Mouse (Mus musculus): ENCODE results near the gene Higd2a. TPM values are rescaled to one million over a fixed set of nuclear protein-coding genes. Genes with fewer than 3 reads are reported as not detected.

Gene Higd2a
- polyA plus RNA-seq, 1 experiment from 2014 or later = 167 TPM

- WGBS = under 1% methylated on average over 53 of the region's 55 CpGs
- peak within 1 kb of the TSS; percentile 85 for H3K4me2 ChIP-seq (replicated peaks; ENCODE audit: low read depth, low read length)
Measured at GRCm38 (mm10) chr13:54574854-54575481, 15.0 kb upstream of the Higd2a start, which contains the start of gene Arl10. Arl10 (plus strand) TSS chr13:54575015.

GRCm38 (mm10) chr13:54575489-54575888, 14.5 kb upstream of the Higd2a start:
- 6% methylated on average over 19 of the region's 19 CpGs for WGBS
- H3K36me3 ChIP-seq (ENCODE audit: control insufficient read depth, insufficient read depth, low read length) = no peaks in the 10 kb centered on the region
- H3K9ac ChIP-seq (ENCODE audit: low read depth, low read length) = peak overlapping the region; percentile 92
- H3K9me3 ChIP-seq (ENCODE audit: control insufficient read depth, low read length) = no peaks in the 10 kb centered on the region
- H3K4me2 ChIP-seq (replicated peaks; ENCODE audit: low read depth, low read length) = peak overlapping the region; percentile 85
- no peak for DNase-seq (ENCODE audit: low spot score)
- peak; percentile 26; the same call in 1 of the 2 replicates for ATAC-seq (ENCODE audit: low FRiP score)
- H3K4me1 ChIP-seq (replicated peaks; ENCODE audit: control insufficient read depth, insufficient read depth, low read length) = no peaks in the 10 kb centered on the region
- H3K27me3 ChIP-seq (ENCODE audit: control insufficient read depth, insufficient read depth, low read length) = no peaks in the 10 kb centered on the region
- H3K4me3 ChIP-seq (ENCODE audit: low read depth, low read length) = peak overlapping the region; percentile 94
- H3K27ac ChIP-seq (ENCODE audit: low read depth, low read length) = peak overlapping the region; percentile 72

More at GRCm38 (mm10) chr13:54574854-54575481, 15.0 kb upstream of the Higd2a start, which contains the start of gene Arl10:
- DNase-seq (ENCODE audit: low spot score) = peak; percentile 88
- Histone ChIP-seq H3K9me3 (ENCODE audit: control insufficient read depth, low read length) (no peaks in the 10 kb centered on the region), H3K9ac (ENCODE audit: low read depth, low read length) (peak within 1 kb of the TSS; percentile 92), H3K4me1 (replicated peaks; ENCODE audit: control insufficient read depth, insufficient read depth, low read length) (no peaks in the 10 kb centered on the region), H3K4me3 (ENCODE audit: low read depth, low read length) (peak within 1 kb of the TSS; percentile 94), H3K27ac (ENCODE audit: low read depth, low read length) (peak within 1 kb of the TSS; percentile 72), H3K27me3 (ENCODE audit: control insufficient read depth, insufficient read depth, low read length) (no peaks in the 10 kb centered on the region), H3K36me3 (ENCODE audit: control insufficient read depth, insufficient read depth, low read length) (no peaks in the 10 kb centered on the region)
- ATAC-seq (ENCODE audit: low FRiP score) = peak; percentile 94

- H3K4me2 ChIP-seq (replicated peaks; ENCODE audit: low read depth, low read length) = no peak overlapping the region
- H3K4me3 ChIP-seq (ENCODE audit: low read depth, low read length) = no peak overlapping the region
- no peaks in the 10 kb centered on the region for H3K27me3 ChIP-seq (ENCODE audit: control insufficient read depth, insufficient read depth, low read length)
- H3K9me3 ChIP-seq (ENCODE audit: control insufficient read depth, low read length) = no peaks in the 10 kb centered on the region
- ATAC-seq (ENCODE audit: low FRiP score) (no peak), DNase-seq (ENCODE audit: low spot score) (no peak)
- 83% methylated on average over 21 of the region's 21 CpGs for WGBS
- no peak overlapping the region for H3K9ac ChIP-seq (ENCODE audit: low read depth, low read length)
- no peak overlapping the region for H3K27ac ChIP-seq (ENCODE audit: low read depth, low read length)
- no peaks in the 10 kb centered on the region for H3K36me3 ChIP-seq (ENCODE audit: control insufficient read depth, insufficient read depth, low read length)
- no peaks in the 10 kb centered on the region for H3K4me1 ChIP-seq (replicated peaks; ENCODE audit: control insufficient read depth, insufficient read depth, low read length)
Measured at GRCm38 (mm10) chr13:54577652-54578507, 12.1 kb upstream of the Higd2a start.

- Histone ChIP-seq H3K9me3 (ENCODE audit: control insufficient read depth, low read length) (no peaks in the 10 kb centered on the region), H3K9ac (ENCODE audit: low read depth, low read length) (no peak overlapping the region), H3K4me3 (ENCODE audit: low read depth, low read length) (no peak overlapping the region), H3K36me3 (ENCODE audit: control insufficient read depth, insufficient read depth, low read length) (no peaks in the 10 kb centered on the region), H3K27me3 (ENCODE audit: control insufficient read depth, insufficient read depth, low read length) (no peaks in the 10 kb centered on the region), H3K27ac (ENCODE audit: low read depth, low read length) (no peak overlapping the region), H3K4me2 (replicated peaks; ENCODE audit: low read depth, low read length) (no peak overlapping the region), H3K4me1 (replicated peaks; ENCODE audit: control insufficient read depth, insufficient read depth, low read length) (no peaks in the 10 kb centered on the region)
- WGBS = 91% methylated on average over 2 of the region's 2 CpGs
- ATAC-seq (ENCODE audit: low FRiP score) = no peak
- no peak for DNase-seq (ENCODE audit: low spot score)
Measured at GRCm38 (mm10) chr13:54581385-54581784, 8.6 kb upstream of the Higd2a start.

GRCm38 (mm10) chr13:54582126-54582525, 7.9 kb upstream of the Higd2a start:
- Histone ChIP-seq H3K4me1 (replicated peaks; ENCODE audit: control insufficient read depth, insufficient read depth, low read length) (no peaks in the 10 kb centered on the region), H3K4me2 (replicated peaks; ENCODE audit: low read depth, low read length) (no peak overlapping the region), H3K36me3 (ENCODE audit: control insufficient read depth, insufficient read depth, low read length) (no peaks in the 10 kb centered on the region), H3K9me3 (ENCODE audit: control insufficient read depth, low read length) (no peaks in the 10 kb centered on the region), H3K4me3 (ENCODE audit: low read depth, low read length) (no peak overlapping the region), H3K9ac (ENCODE audit: low read depth, low read length) (no peak overlapping the region), H3K27me3 (ENCODE audit: control insufficient read depth, insufficient read depth, low read length) (no peaks in the 10 kb centered on the region), H3K27ac (ENCODE audit: low read depth, low read length) (no peak overlapping the region)
- WGBS = 87% methylated on average over 10 of the region's 10 CpGs
- DNase-seq (ENCODE audit: low spot score) (no peak), ATAC-seq (ENCODE audit: low FRiP score) (no peak)

- no peaks in the 10 kb centered on the region for H3K36me3 ChIP-seq (ENCODE audit: control insufficient read depth, insufficient read depth, low read length)
- H3K4me1 ChIP-seq (replicated peaks; ENCODE audit: control insufficient read depth, insufficient read depth, low read length) = no peaks in the 10 kb centered on the region
- H3K9ac ChIP-seq (ENCODE audit: low read depth, low read length) = no peak overlapping the region
- no peak overlapping the region for H3K4me2 ChIP-seq (replicated peaks; ENCODE audit: low read depth, low read length)
- H3K4me3 ChIP-seq (ENCODE audit: low read depth, low read length) = no peak overlapping the region
- no peak overlapping the region for H3K27ac ChIP-seq (ENCODE audit: low read depth, low read length)
- 88% methylated on average over 5 of the region's 5 CpGs for WGBS
- ATAC-seq (ENCODE audit: low FRiP score) = no peak
- H3K27me3 ChIP-seq (ENCODE audit: control insufficient read depth, insufficient read depth, low read length) = no peaks in the 10 kb centered on the region
- no peak for DNase-seq (ENCODE audit: low spot score)
- H3K9me3 ChIP-seq (ENCODE audit: control insufficient read depth, low read length) = no peaks in the 10 kb centered on the region
Measured at GRCm38 (mm10) chr13:54582860-54583259, 7.1 kb upstream of the Higd2a start.

- no peak overlapping the region for H3K27ac ChIP-seq (ENCODE audit: low read depth, low read length)
- no peaks in the 10 kb centered on the region for H3K9me3 ChIP-seq (ENCODE audit: control insufficient read depth, low read length)
- DNase-seq (ENCODE audit: low spot score) (no peak), ATAC-seq (ENCODE audit: low FRiP score) (no peak)
- H3K36me3 ChIP-seq (ENCODE audit: control insufficient read depth, insufficient read depth, low read length) = no peaks in the 10 kb centered on the region
- no peaks in the 10 kb centered on the region for H3K27me3 ChIP-seq (ENCODE audit: control insufficient read depth, insufficient read depth, low read length)
- no peaks in the 10 kb centered on the region for H3K4me1 ChIP-seq (replicated peaks; ENCODE audit: control insufficient read depth, insufficient read depth, low read length)
- no peak overlapping the region for H3K4me3 ChIP-seq (ENCODE audit: low read depth, low read length)
- WGBS = 93% methylated on average over 11 of the region's 11 CpGs
- H3K4me2 ChIP-seq (replicated peaks; ENCODE audit: low read depth, low read length) = no peak overlapping the region
- no peak overlapping the region for H3K9ac ChIP-seq (ENCODE audit: low read depth, low read length)
Measured at GRCm38 (mm10) chr13:54585831-54586230, 4.2 kb upstream of the Higd2a start.

- no peaks in the 10 kb centered on the region for H3K27me3 ChIP-seq (ENCODE audit: control insufficient read depth, insufficient read depth, low read length)
- H3K4me2 ChIP-seq (replicated peaks; ENCODE audit: low read depth, low read length) = peak overlapping the region; percentile 52
- ATAC-seq (ENCODE audit: low FRiP score) (peak; percentile 25), DNase-seq (ENCODE audit: low spot score) (no peak)
- no peak overlapping the region for H3K27ac ChIP-seq (ENCODE audit: low read depth, low read length)
- H3K9me3 ChIP-seq (ENCODE audit: control insufficient read depth, low read length) = no peaks in the 10 kb centered on the region
- peak overlapping the region; percentile 53 for H3K9ac ChIP-seq (ENCODE audit: low read depth, low read length)
- 2% methylated on average over 24 of the region's 24 CpGs for WGBS
- H3K36me3 ChIP-seq (ENCODE audit: control insufficient read depth, insufficient read depth, low read length) = no peaks in the 10 kb centered on the region
- no peaks in the 10 kb centered on the region for H3K4me1 ChIP-seq (replicated peaks; ENCODE audit: control insufficient read depth, insufficient read depth, low read length)
- H3K4me3 ChIP-seq (ENCODE audit: low read depth, low read length) = peak overlapping the region; percentile 75
Measured at GRCm38 (mm10) chr13:54589414-54589995, 502 bp upstream of the Higd2a start.

All from hindbrain, embryonic 11.5 days (tissue).